Mouse (Mus musculus) adipocyte (in vitro differentiated cells): ENCODE measurements at regions not wholly inside any gene's neighbourhood (a gene's known extent, or its start where the extent isn't known, plus 50 kb on each side); places are given as distances from the start of the nearest gene placed in this dataset.
"Not testable (repeated sequence)": the region's sequence is repeated elsewhere in the genome, so short reads cannot be mapped to it uniquely, and the experiment has no call there.

Experiments used
- DNase-seq: peaks from one replicate; pipeline ENCODE4 v3.0.0-alpha.2; 2016; ENCODE audit warnings: low spot score

DNA sequence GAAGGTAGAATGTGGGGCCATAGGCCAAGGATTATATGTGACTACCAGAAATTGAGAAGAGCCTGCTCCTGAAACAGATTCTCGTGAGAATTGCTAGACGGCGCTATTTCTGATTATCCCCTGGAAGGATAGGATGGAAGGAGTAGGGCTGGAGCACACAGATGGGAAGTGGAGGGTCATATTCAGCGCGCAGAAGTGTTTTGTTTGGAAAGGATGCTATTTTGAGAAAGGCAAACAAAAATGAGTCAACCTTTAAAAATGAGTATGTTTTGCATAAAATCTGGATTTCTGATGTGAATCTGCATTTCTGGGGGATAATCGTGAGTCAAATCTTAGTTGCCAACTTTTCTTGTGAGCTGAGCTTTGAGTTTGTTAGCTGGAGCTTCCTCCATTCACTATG, 58.1 kb upstream of the Fshb start:
- DNase-seq: no peak

DNA sequence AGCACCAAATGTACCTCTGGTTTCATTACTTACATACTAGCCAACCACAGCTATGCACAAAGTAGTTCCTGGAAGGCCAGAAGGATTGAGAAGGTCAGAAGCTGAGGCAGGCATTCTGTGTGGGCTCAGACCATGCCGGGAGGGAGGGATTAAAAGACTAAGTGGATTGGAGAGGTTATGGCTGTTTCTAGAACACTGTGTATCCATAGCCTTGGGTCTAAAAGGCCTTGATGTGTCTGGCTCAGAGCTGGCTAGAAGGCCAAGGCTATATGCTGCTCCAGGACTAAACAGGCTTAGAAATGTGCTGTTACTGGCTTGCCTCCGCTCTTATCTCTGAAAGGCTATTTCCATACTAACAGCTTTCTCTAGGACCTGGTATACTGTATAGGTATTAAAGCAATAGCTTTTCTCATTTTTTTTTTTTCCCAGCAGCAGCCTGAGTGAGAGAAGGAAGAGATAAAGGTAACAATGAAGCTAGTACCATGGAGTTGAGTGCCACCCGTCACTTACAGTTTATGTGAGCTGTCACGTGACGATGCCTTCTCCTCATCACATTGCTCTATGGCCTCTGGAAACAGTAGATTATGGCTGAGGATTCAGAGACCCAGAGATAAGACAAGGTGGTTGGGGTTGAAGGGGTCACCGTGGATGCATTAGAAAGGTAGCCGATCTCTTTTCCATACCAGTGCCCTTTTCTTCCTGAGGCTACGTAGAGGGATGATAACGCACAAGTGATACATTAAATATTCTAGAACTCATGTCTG, 59.4 kb upstream of the Fshb start:
- DNase-seq: no peak

DNA sequence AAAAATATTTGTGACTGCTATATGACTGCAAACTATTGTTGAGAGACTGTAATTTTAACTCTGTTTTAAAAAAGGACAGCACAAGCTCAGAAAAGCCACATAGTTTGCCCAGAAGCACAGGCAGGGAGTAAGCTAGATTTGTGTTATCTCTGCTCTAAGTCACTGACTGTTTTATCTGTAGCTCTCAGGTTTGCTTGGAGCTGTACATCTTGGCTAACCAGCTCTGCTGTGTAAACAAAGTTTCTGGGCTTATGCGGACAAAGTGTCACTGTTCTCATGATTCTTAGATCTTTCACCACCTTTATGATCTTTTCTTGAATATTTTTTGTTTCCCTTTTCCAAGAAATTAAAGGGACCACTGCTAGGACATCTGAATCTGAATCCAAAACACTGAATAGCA, 60.2 kb upstream of the Fshb start:
- DNase-seq: no peak

DNA sequence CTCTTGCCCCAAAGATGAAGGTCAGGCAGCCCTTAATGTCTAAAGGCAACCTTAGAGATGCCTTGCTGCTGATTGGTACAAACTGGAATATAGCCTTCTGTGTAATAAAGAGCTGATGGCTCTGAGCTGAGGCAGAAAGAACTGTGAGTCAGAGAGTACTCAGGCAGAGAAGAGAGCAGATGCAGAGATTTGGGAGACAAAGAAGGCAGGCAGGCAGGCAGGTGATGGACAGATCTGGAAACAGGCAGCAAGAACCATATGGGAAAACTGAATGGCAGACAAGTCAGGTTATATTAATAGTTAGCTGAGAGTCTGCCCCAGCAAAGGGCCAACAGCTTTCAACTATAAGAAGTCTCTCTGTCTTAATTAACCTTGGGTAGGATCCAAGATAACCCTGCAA, 73.7 kb upstream of the Fshb start:
- no peak for DNase-seq

DNA sequence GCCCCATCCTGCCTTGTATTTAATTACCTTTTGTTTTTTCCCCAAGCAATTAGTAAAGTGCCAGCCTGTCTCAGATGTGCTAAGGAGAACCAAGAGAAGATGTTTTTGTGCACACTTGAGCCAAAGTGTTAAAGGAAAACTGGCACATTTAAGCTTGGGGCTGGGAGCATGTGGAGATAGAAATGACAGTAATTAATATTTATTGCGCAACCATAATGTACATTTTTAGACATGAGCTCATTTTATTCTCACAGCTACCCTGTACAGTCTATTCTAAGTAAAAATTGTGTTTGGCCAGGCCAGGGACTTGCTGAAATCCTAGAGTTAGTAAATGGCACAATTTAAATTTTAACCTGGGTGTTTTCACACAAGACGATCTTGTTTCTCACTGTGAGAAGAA, 89.9 kb upstream of the Fshb start:
- no peak for DNase-seq

DNA sequence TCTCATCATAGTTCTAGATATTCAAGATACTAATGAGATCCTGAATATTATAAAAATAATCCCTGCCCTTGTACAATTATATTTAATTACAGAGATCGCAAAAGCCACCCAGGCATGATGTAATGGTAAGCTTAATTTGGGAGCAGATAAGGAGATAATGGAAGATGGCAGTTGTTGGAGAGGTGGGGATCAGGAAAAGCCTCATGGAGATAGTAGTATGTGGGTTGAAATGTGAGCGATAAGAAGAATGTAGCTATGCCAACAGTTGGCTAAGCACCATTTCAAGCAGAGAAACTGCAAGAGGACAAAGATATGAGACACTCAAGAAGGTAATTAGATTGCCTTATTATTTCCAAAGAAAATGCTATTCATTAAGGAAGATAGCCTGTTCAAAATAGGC, 90.4 kb upstream of the Fshb start:
- DNase-seq: no peak

DNA sequence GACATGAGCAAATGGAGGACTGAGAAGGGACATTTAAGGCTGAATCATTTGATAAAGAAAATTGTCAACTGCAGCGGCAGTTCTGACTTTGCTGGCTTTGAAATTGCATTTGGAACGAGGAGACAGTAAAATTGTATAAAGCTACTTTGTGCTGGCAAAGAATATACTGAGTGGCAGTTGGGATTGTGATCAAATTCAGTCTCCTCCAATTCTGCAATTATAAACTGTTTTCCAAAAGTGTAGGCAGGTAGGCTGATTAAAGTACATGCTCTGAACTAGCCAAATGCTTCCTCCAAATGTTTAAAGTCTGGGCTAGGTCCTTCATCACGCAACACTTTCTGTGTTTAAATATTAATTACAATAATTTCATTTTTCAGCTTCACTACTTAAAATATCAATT, 90.9 kb upstream of the Fshb start:
- DNase-seq: no peak

DNA sequence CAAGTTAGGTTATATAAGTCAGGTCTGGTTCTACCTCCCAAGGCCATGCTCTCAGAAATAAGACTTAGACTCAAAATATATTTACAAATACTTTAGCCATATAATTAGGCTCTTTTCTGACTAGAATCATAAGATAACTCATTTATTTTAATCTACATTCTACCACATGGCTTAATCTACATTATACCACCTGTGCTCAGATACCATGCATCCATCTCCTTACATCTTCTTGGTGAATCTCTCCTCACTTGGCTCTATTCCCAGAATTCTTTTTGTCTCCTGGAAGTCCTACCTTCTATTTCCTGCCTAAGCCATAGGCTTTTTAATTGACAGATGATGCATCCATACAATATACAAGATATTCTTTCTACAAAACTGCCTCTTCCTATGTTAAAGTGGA, 92.4 kb upstream of the Fshb start:
- DNase-seq: no peak

DNA sequence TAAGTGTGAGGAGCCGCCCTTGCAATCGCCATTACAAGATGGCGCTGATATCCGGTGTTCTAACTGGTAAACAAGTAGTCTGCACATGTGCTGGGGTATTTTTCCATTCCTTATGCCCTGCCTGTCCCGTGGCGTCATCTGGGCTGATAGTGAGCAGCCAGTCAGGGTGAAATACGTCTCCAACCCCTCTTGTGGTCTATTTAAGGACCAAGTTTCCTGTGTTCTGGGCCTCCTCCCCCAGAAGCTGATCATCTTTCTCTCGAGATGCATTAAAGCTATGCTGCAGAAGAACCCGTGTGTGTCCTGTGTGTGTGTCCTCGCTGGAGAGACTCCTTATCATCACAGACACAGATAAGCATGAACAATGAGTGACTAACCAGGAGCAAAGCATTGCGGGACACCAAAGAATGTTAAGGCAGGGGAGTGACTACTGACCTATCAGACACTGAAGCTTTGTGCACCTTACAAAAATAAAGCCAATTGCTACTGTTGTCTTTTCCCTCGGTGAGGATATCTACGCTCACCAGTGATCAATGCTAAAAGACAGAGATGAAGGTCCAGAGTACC, 99.5 kb upstream of the Fshb start:
- DNase-seq: not testable (repeated sequence)

DNA sequence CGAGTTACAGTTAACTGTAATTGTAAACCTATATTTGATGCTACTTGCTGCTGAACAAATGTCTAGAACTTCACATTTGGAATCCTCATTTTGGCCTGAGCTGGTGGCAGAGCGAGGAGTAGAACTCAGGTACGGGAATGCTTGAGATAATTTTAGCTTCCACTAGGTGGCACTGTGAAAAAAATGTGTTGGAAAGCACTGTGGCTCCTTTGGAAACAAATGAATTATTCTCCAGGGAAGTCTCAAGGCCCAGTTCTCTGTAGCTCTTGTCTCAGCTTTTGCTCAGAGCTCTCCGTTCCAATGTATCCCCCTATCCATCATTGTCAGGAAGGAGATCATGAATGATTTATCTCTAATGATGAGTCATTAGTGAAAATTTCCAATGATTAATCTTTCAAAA, 114.7 kb upstream of the Kcna4 start:
- DNase-seq: peak; percentile 62

DNA sequence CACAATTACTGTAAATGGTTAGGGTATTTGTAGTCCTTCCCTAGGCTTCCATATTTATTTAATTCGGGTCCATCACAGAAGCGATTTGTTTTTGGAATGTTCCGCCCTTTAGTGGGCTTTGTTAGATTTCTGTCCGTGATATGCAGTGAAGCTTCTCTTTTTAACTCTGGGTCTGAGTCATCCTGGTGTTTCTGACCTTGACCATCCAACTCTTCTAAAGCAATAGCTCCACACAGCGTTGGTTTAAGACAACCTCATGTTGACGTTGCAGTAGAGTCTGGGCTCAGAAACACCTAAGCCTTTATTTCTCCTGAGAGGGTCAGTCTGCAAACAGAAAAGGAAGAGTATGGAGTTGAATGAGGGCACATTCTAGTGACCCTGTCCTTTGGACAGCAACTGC, 107.4 kb upstream of the Kcna4 start:
- no peak for DNase-seq

DNA sequence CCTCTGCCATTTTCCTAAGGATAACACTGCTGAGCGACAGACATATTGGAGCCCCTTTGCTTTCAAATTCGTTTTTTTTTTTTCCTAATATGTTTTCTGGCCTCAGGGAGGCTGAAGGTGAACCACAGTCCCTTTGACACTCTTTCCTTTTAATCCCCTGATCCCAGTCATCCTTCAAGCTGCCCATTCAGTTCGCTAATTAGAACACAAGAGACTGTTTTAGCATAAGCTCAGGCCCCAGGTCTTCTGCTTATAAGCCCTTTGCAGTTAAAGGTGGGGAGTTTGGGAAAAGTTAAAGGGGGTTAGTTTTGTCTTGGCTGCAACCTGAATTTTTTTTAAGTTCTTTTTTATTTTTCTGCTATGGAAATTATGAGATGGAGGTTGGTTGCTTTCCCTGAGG, 105.6 kb upstream of the Kcna4 start:
- no peak for DNase-seq

DNA sequence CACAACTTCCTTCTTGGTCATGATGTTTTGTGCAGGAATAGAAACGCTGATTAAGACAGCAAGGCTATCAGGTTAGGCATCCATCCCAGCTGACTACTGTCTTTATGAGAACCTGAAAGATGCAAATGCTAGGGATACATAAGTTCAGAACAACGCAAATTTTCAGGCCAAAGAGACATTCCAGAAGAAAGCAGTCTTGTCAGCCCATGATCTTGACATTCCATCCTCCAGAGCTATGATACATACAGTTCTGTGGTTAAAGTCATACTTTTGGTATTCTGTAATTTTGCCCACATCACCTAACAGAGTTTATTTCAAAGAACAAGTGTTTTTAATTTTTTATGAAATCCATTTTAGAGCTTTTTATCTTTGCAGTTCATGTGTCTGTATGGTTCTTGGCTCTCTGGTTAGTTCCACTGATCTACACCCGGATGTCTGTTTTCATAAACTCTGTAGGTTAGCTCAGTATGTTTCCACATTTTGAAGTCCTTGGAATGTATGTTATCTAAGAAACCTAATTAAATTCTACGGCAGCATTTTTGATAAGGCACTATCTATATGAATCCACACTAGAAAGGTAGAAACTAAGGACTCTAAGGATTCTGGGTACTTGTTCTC, 88.5 kb upstream of the Kcna4 start:
- DNase-seq: no peak

DNA sequence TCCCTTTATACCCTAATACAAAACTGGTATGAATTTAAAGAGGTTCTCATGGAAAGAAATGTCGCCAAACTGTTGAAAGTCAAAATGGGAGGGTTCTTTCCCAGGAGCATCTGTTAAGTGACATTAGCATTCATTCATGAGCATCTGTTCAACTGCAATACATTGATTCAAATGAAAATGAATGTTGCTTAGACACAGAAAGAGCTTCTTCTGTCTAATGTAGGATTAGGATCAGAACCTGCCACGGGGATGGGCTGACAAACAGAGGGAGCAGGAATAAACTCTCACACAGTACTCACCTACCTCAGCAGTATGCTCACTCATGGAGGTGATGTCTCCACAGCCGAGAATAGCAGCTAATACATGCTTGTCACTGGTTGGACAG, 88.0 kb upstream of the Kcna4 start:
- DNase-seq: no peak

DNA sequence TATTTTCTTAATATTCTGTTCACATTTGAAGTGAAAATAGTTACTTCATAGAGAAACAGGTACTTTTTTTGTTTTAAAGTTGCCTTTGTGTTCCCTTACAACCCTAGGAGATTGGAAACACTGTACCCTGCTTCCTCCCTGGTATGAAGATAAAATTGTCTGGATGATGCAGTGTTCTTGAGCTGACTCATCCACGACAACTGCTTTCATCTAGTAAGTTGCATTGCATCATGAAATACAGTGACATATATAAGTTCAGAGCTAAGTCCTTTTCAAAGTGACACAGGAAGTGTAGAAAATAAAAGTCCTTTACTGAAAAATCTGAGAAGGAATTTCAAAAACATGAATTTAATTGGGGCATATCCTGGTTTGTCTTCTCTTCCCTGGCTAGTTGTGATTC, 68.9 kb upstream of the Kcna4 start:
- no peak for DNase-seq

DNA sequence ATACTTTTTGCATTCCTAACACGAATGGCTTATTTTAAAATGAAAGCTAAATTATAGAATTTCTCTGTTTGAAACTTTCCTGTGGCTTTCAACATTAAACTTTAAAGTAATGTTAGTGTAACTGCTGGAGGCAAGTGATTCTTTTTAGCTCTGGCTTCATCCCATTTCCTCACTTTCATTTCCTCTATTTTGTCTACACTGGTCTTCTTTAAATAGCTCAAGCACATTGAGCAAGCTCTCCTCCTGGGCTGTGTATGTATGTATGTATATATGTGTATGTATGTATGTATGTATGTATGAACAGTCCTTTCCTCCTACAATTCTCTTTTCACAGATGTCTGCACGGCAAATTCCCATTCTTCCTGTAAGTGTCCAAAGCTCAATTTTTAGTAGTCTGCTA, 65.8 kb upstream of the Kcna4 start:
- no peak for DNase-seq

DNA sequence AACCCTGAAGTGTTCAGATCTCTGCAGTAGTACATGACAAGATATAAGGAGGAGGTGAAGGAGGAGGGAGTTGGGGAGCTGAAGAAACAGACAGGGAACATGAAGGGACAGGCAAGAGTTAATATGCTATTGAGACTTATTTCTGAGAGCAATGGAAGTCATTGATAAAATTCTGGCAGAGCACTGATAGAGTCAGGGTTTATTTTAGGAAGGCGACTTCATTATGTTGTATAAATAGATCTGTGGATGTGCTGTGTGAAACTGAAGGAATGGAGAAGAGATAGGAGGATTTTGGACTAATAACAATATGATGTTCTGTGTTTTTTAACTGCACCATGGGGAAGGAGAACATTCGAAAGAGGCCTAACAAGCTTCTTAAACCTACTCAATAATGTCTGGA, 63.0 kb upstream of the Kcna4 start:
- no peak for DNase-seq

DNA sequence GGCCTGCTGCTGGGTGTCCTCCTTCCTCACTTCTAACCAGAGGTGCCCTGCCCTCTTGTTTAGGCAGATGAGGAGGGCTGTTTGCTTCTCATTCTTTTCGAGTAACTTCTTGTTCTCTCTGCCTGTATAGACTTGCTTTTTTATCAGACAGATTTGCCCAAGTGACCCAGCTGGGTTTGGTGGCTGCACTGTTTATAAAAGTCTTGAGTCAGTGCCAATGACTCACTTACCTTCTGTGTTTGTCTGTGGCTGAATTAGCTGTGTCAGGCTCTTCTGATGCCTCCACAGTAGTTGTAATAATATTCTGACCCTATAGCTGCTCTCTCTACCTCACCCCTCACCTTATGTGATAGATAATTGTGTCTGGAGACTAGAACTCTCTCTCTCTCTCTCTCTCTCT, 62.2 kb upstream of the Kcna4 start:
- peak; percentile 11 for DNase-seq

DNA sequence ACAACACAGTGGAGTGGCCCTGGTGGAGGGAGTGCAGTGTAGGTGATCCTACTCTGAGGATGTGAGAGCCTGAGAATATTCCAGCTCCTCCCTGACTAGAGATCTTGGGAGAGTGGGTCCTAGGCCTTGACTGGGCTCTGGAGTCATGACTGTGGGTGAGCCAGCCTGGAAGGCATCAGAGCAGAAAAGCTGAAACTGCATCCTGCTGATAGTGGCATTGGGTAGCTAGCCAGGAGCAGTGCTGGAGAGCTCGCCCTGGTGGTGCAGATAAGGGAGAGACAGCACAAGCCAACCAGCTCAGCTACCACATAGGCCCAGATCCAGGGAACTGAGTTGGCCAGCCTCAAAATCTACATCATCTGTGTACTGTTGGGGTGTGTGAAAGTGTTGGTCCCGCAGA, 58.8 kb upstream of the Kcna4 start:
- no peak for DNase-seq

DNA sequence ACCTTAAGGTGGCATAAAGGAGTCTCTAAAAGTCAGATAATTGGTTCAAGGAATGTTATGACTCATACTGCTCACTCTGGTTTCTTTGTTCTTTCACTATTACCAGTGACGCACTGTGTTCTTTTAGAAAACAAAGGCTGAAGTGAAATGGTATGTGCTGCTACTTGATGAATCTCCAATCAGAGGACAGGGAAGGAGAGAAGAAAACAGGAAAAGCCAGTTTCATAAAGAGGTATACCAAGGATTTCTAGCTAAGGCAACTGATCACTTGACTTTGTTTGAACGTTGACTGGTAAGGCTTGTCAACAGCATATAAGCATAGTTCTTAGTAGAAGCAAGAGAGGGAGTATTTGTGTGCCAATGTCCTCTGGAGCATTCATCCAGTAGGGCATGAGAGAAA, 57.6 kb upstream of the Kcna4 start:
- DNase-seq: no peak
